Mouse (Mus musculus) heart, embryonic 14.5 days (tissue): ENCODE measurements around the gene Dlgap1. TPM values are rescaled to one million over a fixed set of nuclear protein-coding genes. Genes with fewer than 3 reads are reported as not detected.

Experiments
- ATAC-seq: fragments of 200-750 bp; cut with Nextera tagmentation; 2 replicates; pipeline ENCODE4 v1.8.0; 2017; ENCODE audit warnings: low read depth, moderate TSS enrichment; ENCODE audit not compliant: insufficient number of reproducible peaks, insufficient read depth, low FRiP score
- H3K27ac ChIP-seq, 2 experiments: fragments of 200-500 bp in 1 of 2; fragments of 300-500 bp in 1 of 2; sonication (generic) in 1 of 2; replicated peaks in 1 of 2; 2 replicates each; pipeline ENCODE4 v1.5.1; 2012 to 2014; ENCODE audit warnings: low read depth in 2 of 2, low read length in 2 of 2, control low read depth in 1 of 2, mild to moderate bottlenecking in 1 of 2, mixed read lengths in 1 of 2; ENCODE audit not compliant: control insufficient read depth in 1 of 2, insufficient read depth in 1 of 2
- H3K27me3 ChIP-seq: fragments of 300-500 bp; sonication (generic); 2 replicates; pipeline ENCODE4 v1.6.1; 2014; ENCODE audit warnings: mild to moderate bottlenecking, low read length, control low read depth; ENCODE audit not compliant: control insufficient read depth, insufficient read depth
- H3K36me3 ChIP-seq: fragments of 300-500 bp; sonication (generic); 2 replicates; pipeline ENCODE4 v1.6.1; 2014; ENCODE audit warnings: mild to moderate bottlenecking, control low read depth, low read length, mixed read lengths; ENCODE audit not compliant: control insufficient read depth, insufficient read depth
- H3K4me1 ChIP-seq, 2 experiments: fragments of 200-500 bp in 1 of 2; fragments of 300-500 bp in 1 of 2; sonication (generic) in 1 of 2; 2 replicates each; pipeline ENCODE4 v1.6.1; 2012 to 2014; ENCODE audit warnings: low read length in 2 of 2, control low read depth in 1 of 2, mixed read lengths in 1 of 2; ENCODE audit not compliant: control insufficient read depth in 2 of 2, insufficient read depth in 2 of 2
- H3K4me2 ChIP-seq: fragments of 300-500 bp; sonication (generic); 2 replicates; pipeline ENCODE4 v1.6.1; 2014; ENCODE audit warnings: mild to moderate bottlenecking, low read length
- H3K4me3 ChIP-seq, 2 experiments: fragments of 200-500 bp in 1 of 2; fragments of 300-500 bp in 1 of 2; sonication (generic) in 1 of 2; 2 replicates each; pipeline ENCODE4 v1.5.1; 2012 to 2014; ENCODE audit warnings: low read length in 2 of 2, mild to moderate bottlenecking in 2 of 2, control low read depth in 1 of 2, low read depth in 1 of 2, moderate library complexity in 1 of 2; ENCODE audit not compliant: control insufficient read depth in 1 of 2, insufficient read depth in 1 of 2
- H3K9ac ChIP-seq: fragments of 300-500 bp; sonication (generic); 2 replicates; pipeline ENCODE4 v1.6.1; 2014; ENCODE audit warnings: mild to moderate bottlenecking, low read length
- H3K9me3 ChIP-seq: fragments of 300-500 bp; sonication (generic); 2 replicates; pipeline ENCODE4 v1.6.1; 2016; ENCODE audit warnings: low read length, control low read depth; ENCODE audit not compliant: control insufficient read depth
- WGBS: fragments of 180-500 bp; shearing (Covaris S2); extraction: QIAGEN DNeasy Blood & Tissue Kit; methylation state at CpG from one replicate; pipeline ENCODE4 v1.1.7; 2014; 5-methylcytosine and 5-hydroxymethylcytosine counted together
- polyA plus RNA-seq: library from polyadenylated mRNA; unstranded; fragments of >200 nt; fragmentation: Nextera tagmentation; extraction: Ambion mirVana; gene quantifications from 2 replicates; pipeline ENCODE4 v1.2.1, GENCODE M21; 2014

Gene Dlgap1
- polyA plus RNA-seq, 1 experiment from 2014 or later, result 1.1 TPM

- WGBS, result under 1% methylated on average over 40 of the region's 40 CpGs
- Histone ChIP-seq H3K36me3 (peaks cover 5% of the 10 kb centered on the region; the same call in 1 of the 2 replicates), H3K4me3 (peak overlapping the region; percentile 62 to 91), H3K27ac (peak overlapping the region; percentile 93 to 95), H3K4me2 (peak overlapping the region; percentile 98), H3K4me1 (peaks cover 7 to 20% of the 10 kb centered on the region in 2 experiments; a peak in 3 of 4 replicates), H3K27me3 (no peaks in the 10 kb centered on the region), H3K9me3 (no peaks in the 10 kb centered on the region), H3K9ac (peak overlapping the region; percentile 91)
- peak; percentile 29; the same call in 1 of the 2 replicates for ATAC-seq
These were observed 881.5 kb downstream of the Dlgap1 start for GRCm38 (mm10) chr17:70850233-70850995.

DNA sequence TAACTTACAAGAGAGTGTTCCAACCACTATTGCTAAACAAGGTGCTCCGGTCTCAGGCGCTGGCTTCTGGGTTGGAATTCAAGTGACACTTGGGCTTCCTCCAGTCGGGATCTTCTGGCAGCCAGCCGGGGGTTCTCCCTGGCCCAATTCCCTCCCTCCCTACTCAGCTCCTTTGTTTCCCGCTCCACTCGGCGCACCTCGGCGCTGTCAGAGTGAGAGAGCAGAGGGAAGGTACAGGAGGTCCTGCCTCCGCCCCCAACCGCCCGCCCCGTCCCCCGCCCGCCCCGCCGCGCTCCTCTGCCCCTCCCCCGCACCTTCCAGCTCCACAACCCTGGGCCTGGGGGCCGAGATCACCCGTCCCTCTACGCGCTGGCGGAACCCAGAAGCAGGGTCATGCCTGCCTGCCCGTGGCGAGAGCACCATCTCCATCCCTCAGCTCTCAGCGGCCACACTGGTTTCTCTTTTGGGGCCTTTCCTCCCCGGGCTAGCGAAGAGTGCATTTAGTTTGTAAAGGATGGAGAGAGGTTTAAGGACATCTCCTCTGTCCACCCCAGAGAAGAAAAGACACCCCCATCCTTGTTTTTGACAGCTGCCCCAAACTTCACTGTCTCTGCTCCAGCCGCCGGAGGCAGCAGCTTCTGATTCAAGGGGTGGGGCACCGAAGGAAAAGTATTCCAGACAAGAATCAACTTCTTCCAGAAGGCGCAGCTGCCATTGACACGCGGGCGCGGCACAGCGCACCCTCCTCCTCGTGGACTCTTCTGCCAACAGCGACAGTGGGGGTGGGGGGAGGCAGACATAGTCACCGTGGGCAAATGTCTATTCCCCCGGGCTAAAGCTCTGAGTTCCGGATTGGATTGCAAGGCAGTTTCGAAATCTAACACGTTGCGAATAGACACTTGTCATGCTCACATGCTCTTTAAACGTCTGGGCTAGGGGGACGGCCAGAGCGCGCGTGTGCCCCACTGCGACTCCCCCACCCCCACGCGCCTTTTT lies 882.4 kb downstream of the Dlgap1 start:
- under 1% methylated on average over 53 of the region's 54 CpGs for WGBS

GRCm38 (mm10) chr17:70852011-70852685 lies 883.3 kb downstream of the Dlgap1 start:
- Histone ChIP-seq H3K27ac (peak overlapping the region; percentile 89 to 95), H3K36me3 (no peaks in the 10 kb centered on the region), H3K4me2 (peak overlapping the region; percentile 98), H3K9me3 (no peaks in the 10 kb centered on the region), H3K9ac (peak overlapping the region; percentile 91), H3K4me3 (peak overlapping the region; percentile 62 to 91), H3K27me3 (no peaks in the 10 kb centered on the region), H3K4me1 (peaks cover 5 to 9% of the 10 kb centered on the region in 2 experiments; a peak in 2 of 4 replicates)
- under 1% methylated on average over 29 of the region's 29 CpGs for WGBS
- ATAC-seq, result no peak

More for the DNA sequence above, 882.4 kb downstream of the Dlgap1 start:
- H3K4me2 ChIP-seq, result peak overlapping the region; percentile 98
- H3K9me3 ChIP-seq, result no peaks in the 10 kb centered on the region
- H3K27me3 ChIP-seq, result no peaks in the 10 kb centered on the region
- peaks cover 5 to 14% of the 10 kb centered on the region in 2 experiments; a peak in 3 of 4 replicates for H3K4me1 ChIP-seq
- H3K9ac ChIP-seq, result peak overlapping the region; percentile 91
- H3K36me3 ChIP-seq, result no peaks in the 10 kb centered on the region
- peak; percentile 72 for ATAC-seq
- H3K27ac ChIP-seq, result peak overlapping the region; percentile 93 to 95
- peak overlapping the region; percentile 62 to 91 for H3K4me3 ChIP-seq

- Histone ChIP-seq H3K9me3 (no peaks in the 10 kb centered on the region), H3K27me3 (no peaks in the 10 kb centered on the region), H3K27ac (peak overlapping the region; percentile 89 to 95), H3K36me3 (no peaks in the 10 kb centered on the region), H3K9ac (peak overlapping the region; percentile 91), H3K4me2 (peak overlapping the region; percentile 98), H3K4me1 (peaks cover 5 to 6% of the 10 kb centered on the region in 2 experiments; a peak in 2 of 4 replicates), H3K4me3 (peak overlapping the region; percentile 62 to 91)
- under 1% methylated on average over 50 of the region's 51 CpGs for WGBS
- peak; percentile 63 for ATAC-seq
These were observed 884.0 kb downstream of the Dlgap1 start for GRCm38 (mm10) chr17:70852686-70853386.

GRCm38 (mm10) chr17:70853436-70853905 lies 884.6 kb downstream of the Dlgap1 start, which contains the start of gene Tgif1:
Gene Tgif1, minus strand, starts transcription at chr17:70853546.
- WGBS, result under 1% methylated on average over 29 of the region's 29 CpGs
- no peaks in the 10 kb centered on the region for H3K36me3 ChIP-seq
- H3K9ac ChIP-seq, result peak within 1 kb of the TSS; percentile 91
- peak within 1 kb of the TSS; percentile 98 for H3K4me2 ChIP-seq
- ATAC-seq, result no peak
- H3K27me3 ChIP-seq, result no peaks in the 10 kb centered on the region
- no peaks in the 10 kb centered on the region for H3K9me3 ChIP-seq
- H3K4me1 ChIP-seq, result peaks cover 5% of the 10 kb centered on the region in 2 experiments; a peak in 2 of 4 replicates
- H3K4me3 ChIP-seq, result peak within 1 kb of the TSS; percentile 62 to 91
- H3K27ac ChIP-seq, result peak within 1 kb of the TSS; percentile 89 to 95

DNA sequence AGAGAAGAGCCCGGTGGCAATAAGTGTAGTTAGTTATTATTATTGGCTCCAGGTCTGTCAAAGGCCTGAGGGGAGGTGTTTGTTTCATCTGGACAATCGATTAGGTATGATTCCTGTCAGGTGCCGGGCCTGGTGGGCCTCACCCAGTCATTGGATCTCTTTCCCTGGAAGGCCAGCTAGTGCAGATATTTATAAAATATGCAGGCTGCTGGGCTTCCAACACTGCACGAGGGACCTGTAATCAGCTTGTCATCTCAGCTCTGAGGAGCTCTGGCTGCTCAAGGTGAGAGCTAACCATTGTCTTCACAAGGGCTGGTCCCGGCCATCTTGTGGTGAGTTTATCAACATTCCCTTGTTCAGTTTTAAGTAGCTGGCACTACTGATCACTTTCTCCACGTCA lies 885.1 kb downstream of the Dlgap1 start:
- H3K27me3 ChIP-seq, result no peaks in the 10 kb centered on the region
- no peaks in the 10 kb centered on the region for H3K36me3 ChIP-seq
- H3K4me2 ChIP-seq, result peak overlapping the region; percentile 98
- WGBS, result 29% methylated on average over 6 of the region's 6 CpGs
- ATAC-seq, result no peak
- peaks cover 5% of the 10 kb centered on the region in 2 experiments; a peak in 2 of 4 replicates for H3K4me1 ChIP-seq
- no peaks in the 10 kb centered on the region for H3K9me3 ChIP-seq
- H3K4me3 ChIP-seq, result peak overlapping the region; percentile 62 to 91; a peak in 2 of 4 replicates
- H3K9ac ChIP-seq, result peak overlapping the region; percentile 91
- H3K27ac ChIP-seq, result 0 out of 4 replicates have a peak overlapping the region, but pooled peaks of 1 of the 2 experiments have one; percentile 95
